Comparison of ENCODE assay signal across 18 mouse cellular contexts in the genomic region with DNA sequence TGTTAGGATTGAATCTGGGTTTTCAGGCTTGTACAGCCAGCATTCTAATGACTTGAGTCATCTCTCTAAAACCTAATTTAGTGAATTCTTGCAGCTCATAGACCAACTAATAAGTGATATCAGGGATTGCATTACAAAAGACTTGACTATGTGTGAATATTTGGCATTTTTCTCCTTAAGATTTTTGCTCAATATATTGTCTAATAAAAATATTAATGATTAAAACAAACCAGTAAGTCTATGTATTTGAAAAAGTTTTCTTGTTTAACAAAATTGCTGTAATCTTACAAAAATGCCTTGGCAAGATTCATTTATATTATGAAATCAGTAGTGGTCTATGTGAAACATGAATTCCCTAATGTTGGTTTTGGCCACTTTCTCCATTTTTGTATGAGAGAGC.
"Had no signal": no experiment of that assay in that cellular context is flagged by ENCODE, and none has a peak within 500 bp of the region (broad histone marks: within the 10 kb centered on the region; RNA-seq: fewer than 3 reads in every experiment).

No protein-coding gene starts in this region.

- H3K36me3 ChIP-seq: limb, embryonic 10.5 days; limb, embryonic 13.5 days; liver, embryonic 13.5 days; stomach, embryonic 15.5 days had no signal

- DNase-seq: kidney, adult 18-20 months; kidney, postnatal 25 days; layer of hippocampus, adult 9-11 months; liver, embryonic 13.5 days; lung, embryonic 14.5 days; lung, postnatal 36 days; midbrain, embryonic 14.5 days; right cerebral cortex, adult 18-20 months; right cerebral cortex, postnatal 14 days; right cerebral cortex, postnatal 4 days; spleen, adult 18-20 months; thymus, postnatal 25 days had no signal

- H3K4me2 ChIP-seq: limb, embryonic 13.5 days; liver, embryonic 13.5 days; lung, embryonic 14.5 days; midbrain, embryonic 11.5 days; stomach, embryonic 15.5 days had no signal

- H3K4me1 ChIP-seq: limb, embryonic 10.5 days; limb, embryonic 13.5 days; liver, embryonic 13.5 days; stomach, embryonic 15.5 days had no signal

- H3K9ac ChIP-seq: limb, embryonic 13.5 days; liver, embryonic 13.5 days; lung, embryonic 14.5 days; stomach, embryonic 15.5 days had no signal

- H3K27me3 ChIP-seq: liver, embryonic 13.5 days; stomach, embryonic 15.5 days had no signal

- H3K9me3 ChIP-seq: limb, embryonic 10.5 days; limb, embryonic 13.5 days; liver, embryonic 13.5 days; stomach, embryonic 15.5 days had no signal

- H3K27ac ChIP-seq: kidney, postnatal 0 days; layer of hippocampus, adult 2 months; limb, embryonic 10.5 days; limb, embryonic 13.5 days; liver, embryonic 13.5 days; stomach, embryonic 15.5 days had no signal

- H3K4me3 ChIP-seq: layer of hippocampus, adult 2 months; limb, embryonic 10.5 days; limb, embryonic 13.5 days; liver, embryonic 13.5 days; stomach, embryonic 15.5 days had no signal
